Mouse (Mus musculus) kidney, adult 2 months (tissue): Measurements from ENCODE around the gene Ubxn11.

Experiments
- CTCF ChIP-seq: fragments of 200-500 bp; conservative IDR thresholded peaks from 2 replicates; pipeline ENCODE4 v1.5.1; 2011; ENCODE audit warnings: low read depth, mild to moderate bottlenecking, control low read depth, low read length, moderate library complexity, mixed read lengths; ENCODE audit not compliant: insufficient read depth, insufficient read length
- POLR2A ChIP-seq: fragments of 200-500 bp; IDR thresholded peaks from one replicate; pipeline ENCODE4 v1.6.1; 2011; ENCODE audit warnings: low read depth, low read length, control low read depth

DNA sequence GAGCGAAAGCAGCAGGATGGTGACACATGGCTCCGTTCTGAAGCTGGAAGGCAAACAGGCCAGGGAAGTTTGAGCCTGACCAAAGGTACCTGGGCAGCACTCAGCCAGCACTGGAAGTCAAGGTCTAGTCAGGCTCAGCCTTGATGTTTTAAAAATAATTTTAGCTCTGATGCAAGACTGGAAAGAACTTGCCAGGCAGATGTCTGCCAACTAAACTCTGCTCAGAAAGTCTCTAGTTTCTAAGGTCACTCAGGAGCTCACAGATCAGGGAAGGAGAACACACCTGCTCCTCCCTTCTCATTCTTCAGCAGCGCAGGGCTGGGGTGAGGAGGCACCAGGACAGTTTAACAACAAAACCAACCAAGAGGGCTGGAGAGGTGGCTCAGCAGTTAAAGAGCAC is 52.0 kb downstream of the Ubxn11 start:
- TF ChIP-seq CTCF (no peak), POLR2A (peak; percentile 13)
